Mouse (Mus musculus) megakaryocyte, embryonic 14.5 days (primary cell): ENCODE results near the gene Zfp605. TPM values are rescaled to one million over a fixed set of nuclear protein-coding genes. Genes with fewer than 3 reads are reported as not detected.
"Not testable (repeated sequence)": the region's sequence is repeated elsewhere in the genome, so short reads cannot be mapped to it uniquely, and the experiment has no call there.

Experiments used
- H3K27me3 ChIP-seq: replicated peaks from 2 replicates; pipeline ENCODE3; 2012; ENCODE audit warnings: inconsistent platforms
- H3K36me3 ChIP-seq: replicated peaks from 2 replicates; pipeline ENCODE3; 2012; ENCODE audit warnings: low read length, inconsistent platforms, mixed read lengths
- H3K4me1 ChIP-seq: 2 replicates; pipeline ENCODE4 v1.6.1; 2012; ENCODE audit warnings: inconsistent platforms
- H3K4me3 ChIP-seq: replicated peaks from 2 replicates; pipeline ENCODE3; 2012; ENCODE audit warnings: moderate library complexity, mild to moderate bottlenecking, inconsistent platforms
- H3K9me3 ChIP-seq: 2 replicates; pipeline ENCODE4 v1.6.1; 2012; ENCODE audit warnings: inconsistent platforms
- FLI1 ChIP-seq: IDR thresholded peaks from 2 replicates; pipeline ENCODE4 v1.6.1; 2012; ENCODE audit warnings: low read length, inconsistent platforms, mixed read lengths
- GATA1 ChIP-seq: IDR thresholded peaks from 3 replicates; pipeline ENCODE4 v1.6.1; 2012; ENCODE audit warnings: mixed read lengths, low read length, inconsistent platforms, borderline replicate concordance
- polyA plus RNA-seq: library from polyadenylated mRNA; stranded (reverse); fragments of >175 nt; gene quantifications from 2 replicates; pipeline ENCODE4 v1.2.3, GENCODE M21; 2012; ENCODE audit warnings: low replicate concordance; ENCODE audit not compliant: insufficient read depth

The Zfp605 gene
- polyA plus RNA-seq, 1 experiment: 1.00 TPM

DNA sequence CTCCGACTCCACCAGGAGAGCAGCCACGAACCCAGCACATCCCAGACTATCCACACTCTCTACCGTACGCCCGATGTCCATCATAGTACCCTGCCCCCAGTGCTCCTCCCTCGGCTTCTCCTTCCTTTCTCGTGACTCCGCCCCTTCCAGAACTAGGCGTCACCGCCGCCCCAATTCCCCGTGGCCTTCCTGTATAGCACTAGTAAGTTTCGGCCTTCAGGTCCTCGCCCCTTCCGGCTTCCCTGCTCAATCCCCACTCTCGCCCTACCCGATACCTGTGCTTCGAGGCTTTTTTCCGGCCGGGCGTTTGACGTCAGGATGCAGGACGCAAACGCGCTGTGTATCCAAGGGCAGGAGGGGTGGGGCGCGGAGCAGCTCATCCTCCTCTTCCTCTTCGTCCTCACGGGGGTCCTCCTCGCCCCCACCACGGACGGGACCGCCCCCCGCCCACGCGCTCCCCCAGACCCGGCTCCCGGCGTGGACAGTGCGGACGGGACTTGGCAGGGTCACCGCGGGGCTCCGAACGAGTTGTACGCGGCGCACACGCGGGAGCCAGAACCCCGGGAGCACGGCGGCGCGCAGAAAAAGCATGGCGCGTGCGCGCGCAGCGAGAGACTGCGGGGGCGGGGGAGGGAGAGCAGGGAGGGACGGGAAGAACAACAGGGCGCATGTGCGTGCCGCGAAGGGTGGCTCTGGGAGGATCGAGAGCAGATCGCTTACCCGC, 2.1 kb upstream of the Zfp605 start, which contains the start of gene Gtpbp6:
Gene Gtpbp6 (minus strand): TSS at position 617 of the 724 bp plus-strand sequence.
- Histone ChIP-seq H3K4me1 (peaks cover 45% of the 10 kb centered on the region), H3K4me3 (peak within 1 kb of the TSS; percentile 100), H3K36me3 (peaks cover 52% of the 10 kb centered on the region), H3K27me3 (no peaks in the 10 kb centered on the region), H3K9me3 (no peaks in the 10 kb centered on the region)
- TF ChIP-seq GATA1 (no peak), FLI1 (no peak)

DNA sequence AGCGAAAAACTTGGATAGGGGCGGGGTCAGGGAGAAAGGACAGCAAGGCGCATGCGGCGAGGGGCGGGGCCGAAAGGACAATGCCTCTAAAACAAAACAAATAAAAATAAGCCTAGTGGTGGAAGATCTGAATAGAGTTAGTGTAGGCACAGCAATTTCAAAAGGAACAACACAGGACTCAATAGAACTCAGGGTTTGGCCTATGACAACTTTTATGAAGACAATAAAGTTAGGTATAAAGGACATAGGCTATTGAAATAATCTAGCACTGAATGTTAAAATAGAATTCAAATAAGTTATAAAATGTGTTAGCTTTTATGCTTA, 1.6 kb upstream of the Zfp605 start:
- Histone ChIP-seq H3K36me3 (peaks cover 52% of the 10 kb centered on the region), H3K9me3 (no peaks in the 10 kb centered on the region), H3K4me3 (peak overlapping the region; percentile 100), H3K27me3 (no peaks in the 10 kb centered on the region), H3K4me1 (peaks cover 45% of the 10 kb centered on the region)
- no peak for TF ChIP-seq GATA1
- no peak for TF ChIP-seq FLI1

DNA sequence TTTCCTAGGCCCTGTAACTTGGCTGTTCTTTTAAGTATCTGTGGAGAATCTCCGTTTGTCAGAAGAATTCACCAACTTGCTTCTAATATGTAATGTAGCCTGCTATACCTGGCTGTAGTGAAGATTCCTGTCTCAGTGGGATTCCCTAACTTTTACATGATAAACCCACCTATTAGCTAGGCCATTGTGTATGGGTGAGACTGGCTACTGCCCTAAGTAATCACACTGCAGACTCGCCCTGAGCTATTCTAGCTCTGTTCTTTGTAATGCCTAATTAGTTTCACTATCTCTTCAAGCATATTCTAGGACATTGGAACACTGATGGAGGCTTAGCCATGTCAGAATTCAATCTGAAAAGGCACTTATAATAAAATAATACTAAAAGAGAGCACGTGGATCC, 12.5 kb downstream of the Zfp605 start:
- not testable (repeated sequence) for H3K9me3 ChIP-seq, H3K27me3 ChIP-seq, H3K4me3 ChIP-seq, H3K4me1 ChIP-seq
- H3K36me3 ChIP-seq: peaks cover 66% of the 10 kb centered on the region

- H3K9me3 ChIP-seq: peaks cover 29% of the 10 kb centered on the region
- H3K27me3 ChIP-seq: no peaks in the 10 kb centered on the region
- peak within 1 kb of the TSS; percentile 95 for H3K4me3 ChIP-seq
- H3K36me3 ChIP-seq: peaks cover 32% of the 10 kb centered on the region
- H3K4me1 ChIP-seq: peaks cover 29% of the 10 kb centered on the region
- TF ChIP-seq FLI1 (no peak), GATA1 (no peak)
Measured at GRCm38 (mm10) chr5:110135293-110136086, 25.6 kb downstream of the Zfp605 start, which contains the start of gene Chfr. Chfr (plus strand) TSS chr5:110135842.

GRCm38 (mm10) chr5:110136087-110136464, 26.2 kb downstream of the Zfp605 start:
- H3K27me3 ChIP-seq: no peaks in the 10 kb centered on the region

GRCm38 (mm10) chr5:110137816-110138215, 27.9 kb downstream of the Zfp605 start:
- TF ChIP-seq GATA1 (no peak), FLI1 (no peak)
- no peak overlapping the region for H3K4me3 ChIP-seq
- no peaks in the 10 kb centered on the region for H3K27me3 ChIP-seq
- H3K4me1 ChIP-seq: peaks cover 37% of the 10 kb centered on the region
- peaks cover 17% of the 10 kb centered on the region for H3K9me3 ChIP-seq
- H3K36me3 ChIP-seq: peaks cover 50% of the 10 kb centered on the region

More at GRCm38 (mm10) chr5:110136087-110136464, 26.2 kb downstream of the Zfp605 start:
- H3K4me3 ChIP-seq: peak overlapping the region; percentile 95
- TF ChIP-seq FLI1: no peak
- peaks cover 29% of the 10 kb centered on the region for H3K4me1 ChIP-seq
- peaks cover 24% of the 10 kb centered on the region for H3K9me3 ChIP-seq
- peaks cover 36% of the 10 kb centered on the region for H3K36me3 ChIP-seq

DNA sequence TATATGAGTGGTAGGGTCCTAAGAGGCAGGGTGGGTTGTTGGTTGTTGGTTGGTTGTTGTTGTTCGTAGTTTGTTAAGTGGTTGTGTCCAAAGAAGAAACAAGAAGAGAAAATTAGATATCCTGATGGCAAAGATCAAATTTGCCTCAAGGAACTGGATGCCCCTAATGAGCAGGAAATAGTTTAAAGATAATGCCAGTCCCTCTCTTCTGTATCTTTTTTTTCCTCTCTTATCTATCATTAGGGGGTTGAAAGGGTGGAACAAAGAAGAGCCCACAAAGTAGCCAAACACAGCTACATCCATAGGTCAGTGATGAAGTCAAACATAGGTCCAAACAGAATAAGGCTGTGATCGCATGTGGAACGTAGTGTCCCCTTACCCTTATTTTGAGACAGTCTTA, 29.4 kb downstream of the Zfp605 start:
- peaks cover 64% of the 10 kb centered on the region for H3K36me3 ChIP-seq
- peak overlapping the region; percentile 38 for H3K4me3 ChIP-seq
- H3K27me3 ChIP-seq: no peaks in the 10 kb centered on the region
- peaks cover 44% of the 10 kb centered on the region for H3K4me1 ChIP-seq
- TF ChIP-seq FLI1 (no peak), GATA1 (no peak)
- H3K9me3 ChIP-seq: peaks cover 5% of the 10 kb centered on the region; the same call in 1 of the 2 replicates

GRCm38 (mm10) chr5:110140424-110140823, 30.5 kb downstream of the Zfp605 start:
- H3K4me1 ChIP-seq: peaks cover 44% of the 10 kb centered on the region
- no peaks in the 10 kb centered on the region for H3K27me3 ChIP-seq
- TF ChIP-seq GATA1 (no peak), FLI1 (no peak)
- no peak overlapping the region for H3K4me3 ChIP-seq
- H3K36me3 ChIP-seq: peaks cover 73% of the 10 kb centered on the region
- H3K9me3 ChIP-seq: no peaks in the 10 kb centered on the region

DNA sequence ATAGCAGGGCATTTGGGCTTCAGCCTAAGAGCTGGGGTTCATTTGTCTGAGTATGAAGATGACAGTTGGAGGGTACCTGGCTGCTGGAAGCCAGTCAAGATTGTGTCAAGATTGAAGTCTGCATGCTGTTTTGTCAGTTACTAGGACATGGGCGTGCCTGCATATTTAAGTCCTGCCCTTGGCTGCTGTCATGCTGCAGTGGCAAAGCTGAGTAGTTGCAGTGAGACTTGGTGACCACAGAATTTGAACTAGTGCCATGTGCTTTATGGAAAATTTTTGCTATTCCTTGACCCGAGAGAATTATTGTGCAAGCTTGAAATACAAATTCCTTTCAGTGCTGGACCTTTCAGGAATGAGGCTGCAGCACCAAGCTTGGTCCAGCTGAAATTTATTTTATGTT, 32.4 kb downstream of the Zfp605 start:
- H3K27me3 ChIP-seq: no peaks in the 10 kb centered on the region
- peaks cover 39% of the 10 kb centered on the region for H3K4me1 ChIP-seq
- no peaks in the 10 kb centered on the region for H3K9me3 ChIP-seq
- H3K36me3 ChIP-seq: peaks cover 92% of the 10 kb centered on the region
- H3K4me3 ChIP-seq: no peak overlapping the region
- no peak for TF ChIP-seq FLI1
- TF ChIP-seq GATA1: no peak

GRCm38 (mm10) chr5:110143007-110143406, 33.1 kb downstream of the Zfp605 start:
- TF ChIP-seq FLI1 (no peak), GATA1 (no peak)
- Histone ChIP-seq H3K36me3 (peaks cover 93% of the 10 kb centered on the region), H3K27me3 (no peaks in the 10 kb centered on the region), H3K4me1 (peaks cover 32% of the 10 kb centered on the region), H3K9me3 (no peaks in the 10 kb centered on the region), H3K4me3 (no peak overlapping the region)
